Mouse (Mus musculus): ENCODE measurements around the gene Abcf1. TPM values are rescaled to one million over a fixed set of nuclear protein-coding genes. Genes with fewer than 3 reads are reported as not detected.

The Abcf1 gene
- polyA plus RNA-seq, 1 experiment from 2014 or later: 71.1 TPM

DNA sequence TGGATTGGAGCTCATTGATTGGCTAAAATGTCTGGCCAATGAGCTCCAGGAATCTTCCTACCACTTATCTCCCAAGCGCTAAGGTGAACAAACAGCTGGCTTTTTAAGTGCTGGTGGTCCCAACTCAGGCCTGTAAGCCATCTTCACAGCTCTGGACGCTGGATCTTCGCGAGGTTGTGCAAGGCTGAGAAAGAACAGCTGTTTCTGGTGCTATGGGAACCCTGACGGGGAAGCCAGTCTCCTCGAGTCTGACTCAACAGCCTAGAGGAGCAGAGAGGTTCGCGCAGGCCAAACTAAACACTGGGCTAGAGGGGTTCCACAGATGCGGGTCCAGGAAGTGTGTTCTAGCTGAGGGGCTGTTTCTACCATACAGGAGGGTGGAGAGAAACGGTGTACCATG is 22.2 kb upstream of the Abcf1 start:
- 57% methylated on average over 10 of the region's 10 CpGs for WGBS
- ATAC-seq (ENCODE audit: low read depth): no peak

DNA sequence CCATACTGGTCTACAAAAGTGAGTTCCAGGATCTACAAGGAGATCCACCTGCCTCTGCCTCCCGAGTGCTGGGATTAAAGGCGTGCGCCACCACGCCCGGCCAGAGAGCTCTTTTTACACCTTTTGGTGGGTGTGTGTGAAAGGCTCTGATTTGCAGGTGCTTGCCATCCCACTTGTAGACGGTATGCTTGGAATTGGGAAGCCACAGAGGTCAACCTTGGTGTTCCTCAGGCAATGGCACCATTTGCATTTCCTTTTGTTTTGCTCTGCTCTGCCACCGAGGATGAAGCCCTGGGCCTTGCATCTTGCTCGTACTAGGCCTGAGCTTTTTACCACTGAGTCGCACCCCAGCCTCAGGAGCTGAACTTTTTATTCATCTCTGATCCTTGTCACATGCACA is 12.2 kb upstream of the Abcf1 start:
- Histone ChIP-seq H3K27ac (ENCODE audit: low read depth, low read length) (no peak overlapping the region), H3K9ac (replicated peaks; ENCODE audit: low read depth, low read length) (0 out of 2 replicates have a peak overlapping the region, but pooled peaks have one; percentile 82), H3K27me3 (ENCODE audit: control insufficient read depth, insufficient read depth, low read length) (no peaks in the 10 kb centered on the region), H3K9me3 (ENCODE audit: control insufficient read depth, low read length) (no peaks in the 10 kb centered on the region), H3K36me3 (ENCODE audit: control insufficient read depth, insufficient read depth, low read length) (peaks cover 27% of the 10 kb centered on the region), H3K4me3 (ENCODE audit: low read depth, low read length) (no peak overlapping the region), H3K4me1 (ENCODE audit: control insufficient read depth, insufficient read depth, low read length) (peaks cover 15% of the 10 kb centered on the region; the same call in 1 of the 2 replicates), H3K4me2 (ENCODE audit: low read depth, low read length) (no peak overlapping the region)
- 85% methylated on average over 9 of the region's 9 CpGs for WGBS
- ATAC-seq (ENCODE audit: low read depth): no peak

More for the DNA sequence above, 22.2 kb upstream of the Abcf1 start:
- Histone ChIP-seq H3K9me3 (ENCODE audit: control insufficient read depth, low read length) (no peaks in the 10 kb centered on the region), H3K4me1 (ENCODE audit: control insufficient read depth, insufficient read depth, low read length) (0 out of 2 replicates have a peak, but pooled peaks cover 4% of the 10 kb centered on the region), H3K27ac (ENCODE audit: low read depth, low read length) (no peak overlapping the region), H3K4me3 (ENCODE audit: low read depth, low read length) (no peak overlapping the region), H3K36me3 (ENCODE audit: control insufficient read depth, insufficient read depth, low read length) (peaks cover 9% of the 10 kb centered on the region; the same call in 1 of the 2 replicates), H3K4me2 (ENCODE audit: low read depth, low read length) (no peak overlapping the region), H3K27me3 (ENCODE audit: control insufficient read depth, insufficient read depth, low read length) (no peaks in the 10 kb centered on the region), H3K9ac (replicated peaks; ENCODE audit: low read depth, low read length) (no peak overlapping the region)

DNA sequence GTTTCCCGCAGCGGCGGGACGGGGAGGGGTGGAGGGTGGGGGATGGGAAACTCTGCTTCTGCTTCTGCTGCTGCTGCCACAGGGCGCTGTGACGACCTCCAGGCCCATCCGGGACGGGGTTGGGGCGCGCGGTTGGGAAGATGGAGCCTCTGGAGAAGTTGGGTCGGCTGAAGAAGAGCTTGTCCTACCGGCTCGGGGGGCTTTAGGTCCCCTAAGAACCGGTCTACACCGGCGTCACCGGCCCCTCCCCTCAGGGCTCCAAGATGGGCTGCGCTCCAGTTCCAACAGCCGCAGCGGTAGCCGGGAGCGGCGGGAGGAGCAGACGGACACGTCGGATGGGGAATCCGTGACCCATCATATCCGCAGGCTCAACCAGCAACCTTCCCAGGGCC is 10.8 kb upstream of the Abcf1 start:
- WGBS: under 1% methylated on average over 25 of the region's 29 CpGs
- Histone ChIP-seq H3K27me3 (ENCODE audit: control insufficient read depth, insufficient read depth, low read length) (no peaks in the 10 kb centered on the region), H3K4me1 (ENCODE audit: control insufficient read depth, insufficient read depth, low read length) (peaks cover 15% of the 10 kb centered on the region; the same call in 1 of the 2 replicates)

DNA sequence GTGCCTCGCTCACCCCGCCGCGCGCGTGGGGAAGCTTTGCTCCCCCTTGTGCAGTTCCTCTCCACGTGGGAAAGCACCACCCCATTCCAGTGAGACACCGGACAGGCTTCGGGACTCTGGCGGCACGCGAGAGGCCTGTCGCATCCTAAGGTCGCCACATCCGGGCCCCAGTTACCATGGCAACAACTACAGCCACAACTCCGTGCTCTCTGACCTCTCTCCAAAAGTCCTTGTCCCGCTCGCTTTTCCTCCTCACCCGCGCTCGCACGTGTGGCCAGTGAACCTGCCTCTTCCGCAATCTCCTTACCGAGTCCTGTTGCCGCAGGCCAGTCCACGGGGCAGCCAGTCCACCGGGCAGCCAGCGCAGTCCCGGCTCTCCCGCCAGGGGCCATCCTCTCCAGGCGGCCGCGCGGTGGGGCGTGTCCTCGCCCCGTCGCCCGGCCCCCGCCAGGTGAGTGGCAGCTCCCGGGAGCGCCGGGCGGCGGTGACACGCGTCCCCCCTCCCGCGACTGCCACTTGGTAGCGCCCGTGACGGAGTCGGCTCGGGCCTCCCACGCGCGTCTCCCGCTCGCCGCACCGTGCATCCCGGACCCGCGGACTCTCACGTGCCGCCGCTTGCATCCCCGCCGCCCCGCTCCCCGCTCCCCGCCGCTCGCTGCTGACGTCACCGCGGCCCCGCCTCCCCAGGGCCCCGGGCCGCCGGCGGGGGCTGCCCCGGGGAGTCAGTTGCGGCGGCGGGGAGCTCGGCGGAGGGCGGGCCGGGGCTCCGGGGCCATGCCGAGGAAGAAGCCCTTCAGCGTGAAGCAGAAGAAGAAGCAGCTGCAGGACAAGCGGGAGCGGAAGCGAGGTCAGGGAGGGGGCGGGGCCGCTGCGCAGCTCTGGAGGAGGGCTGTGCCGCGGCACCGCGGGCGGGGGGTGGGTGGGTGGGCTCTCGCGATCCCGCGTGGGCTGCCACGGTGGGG is 10.1 kb upstream of the Abcf1 start, which contains the start of the genes Gnl1 and Prr3:
Gene Gnl1, plus strand, starts transcription at position 451 of the 962 bp plus-strand sequence.
Gene Prr3, minus strand, starts transcription at position 836 of the 962 bp plus-strand sequence.
- peak within 1 kb of the TSS; percentile 94 for H3K4me3 ChIP-seq (ENCODE audit: low read depth, low read length)
- H3K36me3 ChIP-seq (ENCODE audit: control insufficient read depth, insufficient read depth, low read length): peaks cover 24% of the 10 kb centered on the region
- peak within 1 kb of the TSS; percentile 91 for H3K27ac ChIP-seq (ENCODE audit: low read depth, low read length)
- H3K27me3 ChIP-seq (ENCODE audit: control insufficient read depth, insufficient read depth, low read length): no peaks in the 10 kb centered on the region
- H3K9ac ChIP-seq (replicated peaks; ENCODE audit: low read depth, low read length): peak within 1 kb of the TSS; percentile 82
- H3K4me1 ChIP-seq (ENCODE audit: control insufficient read depth, insufficient read depth, low read length): peaks cover 15% of the 10 kb centered on the region; the same call in 1 of the 2 replicates
- H3K4me2 ChIP-seq (ENCODE audit: low read depth, low read length): peak within 1 kb of the TSS; percentile 86
- ATAC-seq (ENCODE audit: low read depth): peak; percentile 80
- H3K9me3 ChIP-seq (ENCODE audit: control insufficient read depth, low read length): no peaks in the 10 kb centered on the region
- WGBS: under 1% methylated on average over 69 of the region's 109 CpGs

More for the DNA sequence above, 10.8 kb upstream of the Abcf1 start:
- Histone ChIP-seq H3K27ac (ENCODE audit: low read depth, low read length) (peak overlapping the region; percentile 91), H3K9ac (replicated peaks; ENCODE audit: low read depth, low read length) (peak overlapping the region; percentile 82), H3K4me3 (ENCODE audit: low read depth, low read length) (peak overlapping the region; percentile 94), H3K36me3 (ENCODE audit: control insufficient read depth, insufficient read depth, low read length) (peaks cover 24% of the 10 kb centered on the region), H3K4me2 (ENCODE audit: low read depth, low read length) (peak overlapping the region; percentile 86), H3K9me3 (ENCODE audit: control insufficient read depth, low read length) (no peaks in the 10 kb centered on the region)
- peak; percentile 29 for ATAC-seq (ENCODE audit: low read depth)

DNA sequence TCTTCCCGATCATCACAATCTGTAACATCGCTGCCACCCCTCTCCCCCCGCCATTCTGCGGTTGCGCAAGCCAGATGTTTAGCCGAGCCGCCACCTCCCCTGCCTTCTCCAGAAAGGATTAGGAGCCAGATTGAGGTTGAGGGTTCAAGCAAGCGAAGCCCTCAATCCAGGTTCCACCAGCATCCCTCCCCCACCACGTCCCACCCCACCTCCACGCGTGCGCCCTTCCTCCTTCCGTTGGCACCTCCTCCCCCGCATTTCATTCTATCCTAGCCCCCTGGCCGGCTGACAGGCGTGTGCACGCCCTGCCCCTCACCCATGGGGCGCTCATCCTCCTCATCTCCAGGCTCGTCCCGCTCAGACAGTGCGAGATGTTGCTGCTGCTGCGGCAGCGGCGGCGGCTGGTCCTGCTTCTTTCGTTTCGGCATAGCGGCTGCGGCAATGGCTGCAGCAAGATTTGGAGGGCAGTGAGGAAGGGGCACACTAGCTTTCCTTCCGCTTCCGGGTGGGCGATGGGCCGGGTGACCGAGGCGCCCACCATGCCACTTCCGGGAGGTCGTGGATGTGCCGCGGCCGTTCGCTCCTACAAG is 9.3 kb upstream of the Abcf1 start:
- no peaks in the 10 kb centered on the region for H3K9me3 ChIP-seq (ENCODE audit: control insufficient read depth, low read length)
- H3K27ac ChIP-seq (ENCODE audit: low read depth, low read length): peak overlapping the region; percentile 91
- H3K4me1 ChIP-seq (ENCODE audit: control insufficient read depth, insufficient read depth, low read length): peaks cover 15% of the 10 kb centered on the region; the same call in 1 of the 2 replicates
- peak overlapping the region; percentile 94 for H3K4me3 ChIP-seq (ENCODE audit: low read depth, low read length)
- no peaks in the 10 kb centered on the region for H3K27me3 ChIP-seq (ENCODE audit: control insufficient read depth, insufficient read depth, low read length)
- 0% methylated on average over 40 of the region's 41 CpGs for WGBS
- peak; percentile 90 for ATAC-seq (ENCODE audit: low read depth)
- peak overlapping the region; percentile 82 for H3K9ac ChIP-seq (replicated peaks; ENCODE audit: low read depth, low read length)
- peaks cover 28% of the 10 kb centered on the region for H3K36me3 ChIP-seq (ENCODE audit: control insufficient read depth, insufficient read depth, low read length)
- peak overlapping the region; percentile 86 for H3K4me2 ChIP-seq (ENCODE audit: low read depth, low read length)

DNA sequence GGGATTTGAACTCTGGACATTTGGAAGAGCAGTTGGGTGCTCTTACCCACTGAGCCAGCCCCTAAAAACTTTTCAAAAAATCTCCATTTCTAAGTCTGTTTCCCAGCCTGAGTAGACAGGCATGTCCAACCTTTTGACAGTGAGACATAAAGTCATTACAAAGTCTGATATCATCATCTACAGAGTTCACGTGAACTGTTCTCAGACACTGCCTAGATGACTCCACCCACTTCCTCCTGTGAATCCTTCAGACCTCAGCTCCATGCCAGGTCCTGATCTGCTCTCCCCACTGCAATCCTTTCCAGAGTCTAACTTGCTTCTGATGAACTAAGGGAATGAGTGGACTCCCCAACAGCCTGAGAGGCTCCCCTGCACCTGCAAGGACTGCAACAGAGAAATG is 2.6 kb upstream of the Abcf1 start:
- 83% methylated on average over 1 of the region's 1 CpGs for WGBS
- H3K9ac ChIP-seq (replicated peaks; ENCODE audit: low read depth, low read length): no peak overlapping the region
- H3K27me3 ChIP-seq (ENCODE audit: control insufficient read depth, insufficient read depth, low read length): no peaks in the 10 kb centered on the region
- no peak overlapping the region for H3K4me3 ChIP-seq (ENCODE audit: low read depth, low read length)
- H3K9me3 ChIP-seq (ENCODE audit: control insufficient read depth, low read length): no peaks in the 10 kb centered on the region
- H3K4me2 ChIP-seq (ENCODE audit: low read depth, low read length): no peak overlapping the region
- no peak overlapping the region for H3K27ac ChIP-seq (ENCODE audit: low read depth, low read length)
- peaks cover 13% of the 10 kb centered on the region for H3K4me1 ChIP-seq (ENCODE audit: control insufficient read depth, insufficient read depth, low read length)
- peaks cover 15% of the 10 kb centered on the region; the same call in 1 of the 2 replicates for H3K36me3 ChIP-seq (ENCODE audit: control insufficient read depth, insufficient read depth, low read length)
- ATAC-seq (ENCODE audit: low read depth): no peak

DNA sequence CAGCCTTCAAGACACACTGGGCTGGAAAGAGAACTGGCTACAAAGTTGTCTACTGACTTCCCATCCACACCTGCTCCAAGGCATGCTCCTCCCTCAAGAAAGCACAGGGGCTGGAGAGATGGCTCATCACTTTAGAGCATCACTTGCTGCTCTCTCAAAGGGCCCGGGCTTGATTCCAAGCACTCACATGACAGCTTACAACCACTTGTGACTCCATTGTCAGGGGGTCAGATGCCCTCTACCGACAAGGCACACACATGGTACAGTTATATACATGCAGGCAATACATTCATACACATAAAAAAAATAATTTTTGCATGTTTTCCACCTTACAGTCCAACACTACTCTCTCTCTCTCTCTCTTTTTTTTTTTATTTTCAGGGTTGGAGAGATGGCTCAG is 1.9 kb downstream of the Abcf1 start:
- Histone ChIP-seq H3K9me3 (ENCODE audit: control insufficient read depth, low read length) (no peaks in the 10 kb centered on the region), H3K4me1 (ENCODE audit: control insufficient read depth, insufficient read depth, low read length) (peaks cover 13% of the 10 kb centered on the region), H3K4me3 (ENCODE audit: low read depth, low read length) (no peak overlapping the region), H3K4me2 (ENCODE audit: low read depth, low read length) (no peak overlapping the region), H3K9ac (replicated peaks; ENCODE audit: low read depth, low read length) (no peak overlapping the region), H3K27me3 (ENCODE audit: control insufficient read depth, insufficient read depth, low read length) (no peaks in the 10 kb centered on the region), H3K36me3 (ENCODE audit: control insufficient read depth, insufficient read depth, low read length) (peaks cover 17% of the 10 kb centered on the region), H3K27ac (ENCODE audit: low read depth, low read length) (no peak overlapping the region)
- WGBS: 90% methylated on average over 2 of the region's 2 CpGs
- no peak for ATAC-seq (ENCODE audit: low read depth)

DNA sequence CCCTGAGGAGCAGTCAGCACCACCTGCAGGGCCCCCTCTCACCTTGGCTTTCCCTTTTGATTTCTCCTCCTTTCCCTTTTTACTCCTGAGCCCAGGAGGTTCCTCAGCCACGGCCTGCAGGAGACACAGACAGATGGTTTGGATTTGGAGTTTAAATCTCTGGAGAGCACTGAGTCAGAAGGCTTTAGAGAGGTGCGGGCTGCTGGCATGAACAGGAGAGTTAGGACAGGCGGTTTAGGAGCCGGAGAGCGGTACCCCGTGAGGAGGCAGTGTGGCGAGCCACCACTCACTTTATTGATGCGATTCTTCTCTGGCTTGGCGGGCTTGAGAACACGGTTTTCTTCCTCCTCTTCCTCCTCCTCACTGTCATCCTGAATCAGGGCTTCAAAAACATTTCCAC is 6.3 kb downstream of the Abcf1 start:
- H3K9me3 ChIP-seq (ENCODE audit: control insufficient read depth, low read length): no peaks in the 10 kb centered on the region
- ATAC-seq (ENCODE audit: low read depth): no peak

More for the DNA sequence above, 6.3 kb downstream of the Abcf1 start:
- Histone ChIP-seq H3K36me3 (ENCODE audit: control insufficient read depth, insufficient read depth, low read length) (peaks cover 54% of the 10 kb centered on the region), H3K27ac (ENCODE audit: low read depth, low read length) (no peak overlapping the region), H3K4me2 (ENCODE audit: low read depth, low read length) (no peak overlapping the region), H3K4me3 (ENCODE audit: low read depth, low read length) (no peak overlapping the region), H3K9ac (replicated peaks; ENCODE audit: low read depth, low read length) (no peak overlapping the region), H3K27me3 (ENCODE audit: control insufficient read depth, insufficient read depth, low read length) (no peaks in the 10 kb centered on the region), H3K4me1 (ENCODE audit: control insufficient read depth, insufficient read depth, low read length) (peaks cover 2% of the 10 kb centered on the region; the same call in 1 of the 2 replicates)
- WGBS: 95% methylated on average over 10 of the region's 10 CpGs
